Mouse (Mus musculus) neutrophil, adult 59 days (primary cell): Measurements from ENCODE around the gene Prl3c1. TPM values are rescaled to one million over a fixed set of nuclear protein-coding genes. Genes with fewer than 3 reads are reported as not detected.

Experiments
- total RNA-seq, 2 experiments: library from RNA; stranded (reverse); gene quantifications; 1 replicate in 1 of 2; 2 replicates in 1 of 2; pipeline ENCODE4 v1.2.4; 2023

Prl3c1 gene
- total RNA-seq = not detected

DNA sequence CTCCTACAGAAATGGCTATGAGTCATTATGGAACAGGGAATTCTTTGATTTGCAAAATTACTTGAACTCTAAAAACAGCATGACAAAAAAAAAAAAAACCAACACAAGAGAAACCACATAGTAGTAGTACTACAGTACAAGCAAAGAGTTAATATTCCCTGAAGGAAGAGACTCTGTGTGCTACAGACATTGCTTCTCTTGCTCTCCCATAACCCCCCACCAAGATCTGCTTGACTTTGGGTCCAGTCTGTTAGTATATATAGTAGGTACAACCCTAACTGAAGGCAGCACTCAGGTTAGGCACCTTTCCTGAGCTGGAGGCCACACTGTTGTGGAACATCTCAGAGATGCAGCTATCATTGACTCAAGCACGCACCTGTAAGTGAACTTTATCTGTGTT is at the start of gene Prl3c1:
TSS of gene Prl3c1 (plus strand) at position 301 of the 400 bp plus-strand sequence.

DNA sequence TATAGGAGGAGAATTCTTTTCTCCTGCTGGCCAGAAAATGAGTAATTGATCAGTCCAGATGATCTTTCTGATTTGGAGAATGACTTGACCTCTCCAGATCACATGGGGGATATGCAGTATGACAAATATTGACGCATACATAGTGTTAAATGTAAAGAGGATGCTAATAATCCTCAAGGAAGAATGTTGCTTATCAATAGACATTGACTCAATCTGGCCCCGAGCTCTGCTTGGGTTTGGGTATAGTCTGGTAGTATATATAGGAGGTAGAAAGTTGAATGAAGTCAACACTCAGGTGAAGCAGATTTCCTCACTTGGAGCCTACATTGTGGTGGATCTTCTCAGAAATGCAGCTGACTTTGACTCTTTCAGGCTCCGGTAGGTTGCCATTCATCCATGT is 40.0 kb upstream of the Prl3c1 start, which contains the start of gene Prl3d3:
TSS of gene Prl3d3 (plus strand) at position 301 of the 400 bp plus-strand sequence.

DNA sequence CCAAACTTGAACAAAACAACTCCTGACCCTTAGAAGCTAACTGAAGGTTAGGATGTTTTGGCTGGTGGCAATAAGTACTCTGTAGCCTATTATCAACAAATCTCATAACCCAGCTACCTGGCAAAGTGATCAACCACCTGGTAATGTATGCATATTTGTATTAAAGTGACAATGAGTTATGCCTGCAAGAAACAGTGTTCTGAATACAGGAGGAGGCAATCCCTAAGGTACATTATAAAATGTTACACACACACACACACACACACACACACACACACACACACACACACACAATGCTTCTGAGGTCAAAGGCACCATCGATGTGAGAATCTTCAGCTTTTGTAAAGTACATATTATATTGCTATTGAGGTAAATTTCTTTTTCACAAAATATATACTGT is 45.1 kb downstream of the Prl3c1 start, which contains the start of gene Prl3b1:
TSS of gene Prl3b1 (plus strand) at position 301 of the 400 bp plus-strand sequence.

Other genes starting within 250 kb of the Prl3c1 start
- gene Prl, start 139.1 kb upstream of the Prl3c1 start, total RNA-seq = not detected
- gene Prl3d1, start 102.5 kb upstream of the Prl3c1 start, total RNA-seq = not detected
- not detected for gene Prl3d2, start 75.0 kb upstream of the Prl3c1 start, total RNA-seq
- not detected for gene Prl3d3, start 39.9 kb upstream of the Prl3c1 start, total RNA-seq
- gene Prl3b1, start 45.2 kb downstream of the Prl3c1 start, total RNA-seq = not detected
- not detected for gene Prl3a1, start 62.8 kb downstream of the Prl3c1 start, total RNA-seq
- not detected for gene Prl6a1, start 116.0 kb downstream of the Prl3c1 start, total RNA-seq
- gene Prl8a2, start 149.0 kb downstream of the Prl3c1 start, total RNA-seq = not detected
- not detected for gene Prl2b1, start 194.2 kb downstream of the Prl3c1 start, total RNA-seq
- not detected for gene Prl8a6, start 242.0 kb downstream of the Prl3c1 start, total RNA-seq